Mouse (Mus musculus) lung, adult 2 months (tissue): ENCODE measurements around the gene Dus2. TPM values are rescaled to one million over a fixed set of nuclear protein-coding genes. Genes with fewer than 3 reads are reported as not detected.
A peak's percentile ranks its signal among the peaks of the same experiment; 100 is the strongest.

ENCODE experiments used
- DNase-seq: peaks from one replicate; pipeline ENCODE4 v3.0.0; 2022
- H3K4me1 ChIP-seq: fragments of 200-500 bp; 2 replicates; pipeline ENCODE4 v1.6.1; 2011; ENCODE audit warnings: low read length; ENCODE audit not compliant: control insufficient read depth, insufficient read depth
- H3K4me3 ChIP-seq: fragments of 200-500 bp; replicated peaks from 2 replicates; pipeline ENCODE3; 2011; ENCODE audit warnings: low read depth, mild to moderate bottlenecking, control low read depth, low read length; ENCODE audit errors: extremely low read depth
- CTCF ChIP-seq: fragments of 200-500 bp; IDR thresholded peaks from 2 replicates; pipeline ENCODE4 v1.5.1; 2011; ENCODE audit warnings: mild to moderate bottlenecking, low read length, control low read depth; ENCODE audit not compliant: insufficient read depth
- POLR2A ChIP-seq: fragments of 200-500 bp; IDR thresholded peaks from 2 replicates; pipeline ENCODE4 v1.6.1; 2011; ENCODE audit warnings: low read depth, mild to moderate bottlenecking, control low read depth, low read length, borderline replicate concordance; ENCODE audit errors: extremely low read depth
- WGBS: fragments of 180-500 bp; shearing (Covaris S2); methylation state at CpG from one replicate; pipeline ENCODE4 v1.1.7; 2018; 5-methylcytosine and 5-hydroxymethylcytosine counted together
- polyA plus RNA-seq: library from polyadenylated mRNA; depleted of rRNA; stranded (reverse); fragments of >200 nt; gene quantifications from 2 replicates; pipeline ENCODE4 v1.2.3, GENCODE M21; 2012

Dus2 gene
- polyA plus RNA-seq, 1 experiment, result 10.3 TPM

DNA sequence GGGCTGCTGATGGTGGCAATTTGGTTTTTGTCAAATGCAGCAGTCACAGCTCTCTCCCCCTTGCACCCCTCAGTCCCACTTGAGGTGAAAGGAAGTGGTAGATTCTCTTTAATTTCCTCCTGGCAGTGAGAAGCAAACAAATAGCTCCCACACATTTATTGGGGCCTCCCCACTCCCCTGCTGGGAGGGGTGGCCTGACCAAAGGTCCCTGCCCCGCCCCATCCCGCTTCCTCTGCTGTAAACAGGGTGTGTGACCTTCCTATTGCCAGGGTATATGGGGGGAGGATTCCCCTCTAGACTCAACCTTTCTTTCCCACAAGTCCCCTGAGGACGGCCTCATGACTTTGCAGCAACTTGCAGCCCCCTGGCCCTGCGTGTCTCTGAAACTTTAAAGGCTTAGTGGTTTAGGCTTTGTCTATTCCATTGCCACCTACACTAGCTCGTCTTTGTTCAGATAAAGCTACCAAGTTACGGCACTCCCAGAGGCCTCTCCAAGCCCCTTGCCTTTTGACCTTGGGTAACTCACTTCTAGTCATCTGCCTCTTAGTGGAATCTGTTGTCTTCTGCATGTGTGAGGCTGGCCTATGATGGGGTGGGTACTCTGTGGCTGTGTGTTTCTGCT, 63.2 kb downstream of the Dus2 start:
- 35% methylated on average over 6 of the region's 6 CpGs for WGBS
- peaks cover 5% of the 10 kb centered on the region; the same call in 1 of the 2 replicates for H3K4me1 ChIP-seq
- no peak overlapping the region for H3K4me3 ChIP-seq
- TF ChIP-seq CTCF (no peak), POLR2A (no peak)
- no peak for DNase-seq

DNA sequence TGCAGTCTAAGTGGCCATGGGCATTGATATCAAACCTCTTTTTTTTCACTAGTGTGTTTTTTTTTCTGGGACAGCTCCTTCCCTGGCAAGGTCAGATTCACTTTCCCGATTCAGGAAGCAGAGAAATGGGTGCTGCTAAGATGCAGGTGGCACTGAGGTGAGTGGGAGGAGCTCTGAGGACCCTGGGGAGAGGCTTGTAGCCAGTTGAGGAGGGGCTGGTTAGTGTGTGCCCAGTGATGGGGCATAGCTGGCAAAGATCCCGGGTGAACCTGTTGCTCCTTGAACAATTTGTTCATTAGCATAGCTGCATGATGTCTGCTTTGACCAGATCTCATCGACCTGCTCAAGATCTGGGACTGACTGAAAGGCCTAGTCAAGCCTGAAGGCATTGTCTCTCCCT, 63.9 kb downstream of the Dus2 start:
- 56% methylated on average over 3 of the region's 3 CpGs for WGBS
- DNase-seq, result no peak
- peaks cover 5% of the 10 kb centered on the region; the same call in 1 of the 2 replicates for H3K4me1 ChIP-seq
- no peak overlapping the region for H3K4me3 ChIP-seq
- TF ChIP-seq POLR2A, result no peak

DNA sequence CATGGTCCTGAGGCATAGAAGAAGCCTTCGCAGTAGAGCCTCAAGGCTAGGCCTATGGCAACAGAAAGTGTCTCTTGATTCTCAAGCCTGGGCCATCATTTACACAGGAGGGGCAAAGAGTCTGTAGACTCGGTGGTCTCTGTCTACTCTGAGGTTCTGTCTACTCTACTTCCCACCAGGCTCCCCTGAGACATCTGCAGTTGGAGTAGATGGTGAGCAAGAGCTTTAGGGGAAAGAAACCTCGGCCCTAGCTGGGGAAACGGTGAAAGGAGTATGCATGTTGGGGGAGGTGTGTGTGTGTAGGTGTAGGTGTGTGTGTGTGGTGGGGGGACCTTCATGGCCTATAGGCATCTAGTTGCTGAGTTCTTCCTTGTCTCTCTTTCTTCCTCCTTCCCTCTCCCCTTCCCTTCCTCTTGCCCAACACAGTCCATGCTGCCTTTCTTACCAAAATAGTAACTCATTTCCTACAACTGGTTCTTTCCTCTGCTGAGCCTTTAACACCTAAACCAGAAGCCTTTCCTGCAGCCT, 65.4 kb downstream of the Dus2 start:
- TF ChIP-seq CTCF, result no peak
- TF ChIP-seq POLR2A, result no peak
- 84% methylated on average over 4 of the region's 4 CpGs for WGBS
- H3K4me1 ChIP-seq, result peaks cover 5% of the 10 kb centered on the region; the same call in 1 of the 2 replicates

DNA sequence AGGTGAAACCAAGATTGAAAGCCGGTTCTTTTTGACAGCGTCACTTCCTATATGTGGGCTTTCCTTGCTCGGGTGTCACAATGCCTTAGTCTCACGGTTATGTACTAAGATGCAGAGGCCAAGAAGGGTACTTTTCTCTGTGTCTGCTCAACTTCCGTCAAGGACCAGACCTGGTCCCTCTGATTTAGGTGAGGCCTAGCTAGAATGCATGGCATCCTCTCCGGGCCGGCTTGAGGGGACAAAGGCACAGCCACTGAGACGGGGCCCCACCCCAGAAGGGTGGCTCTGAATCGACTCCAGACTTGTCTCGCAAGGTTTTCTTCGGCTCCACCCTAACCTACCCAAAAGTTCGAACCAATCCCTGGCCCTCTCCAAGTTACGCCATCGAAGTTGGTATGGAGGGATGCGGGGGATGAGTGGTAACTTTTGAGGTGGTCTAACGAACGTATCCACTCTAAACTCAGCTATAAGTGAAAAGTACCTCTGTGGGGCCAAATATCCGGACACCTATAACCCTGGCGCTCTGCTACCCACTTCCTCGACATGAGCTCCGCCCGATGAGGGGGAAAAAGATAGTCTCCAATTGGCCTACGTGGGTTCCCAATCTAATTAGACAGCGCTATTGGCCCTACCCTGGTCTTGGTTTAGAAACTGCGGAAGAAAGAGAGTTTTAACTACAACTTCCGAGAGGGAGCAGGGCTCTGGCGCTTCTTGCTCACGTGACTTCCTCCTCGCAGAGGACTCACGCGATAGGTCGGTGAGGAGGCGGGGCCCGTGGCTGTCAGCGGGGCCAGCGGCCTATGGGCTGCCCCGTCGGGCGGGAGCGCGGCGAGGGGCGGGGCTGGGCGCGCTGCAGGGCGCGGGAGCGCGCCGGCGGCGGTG, 67.8 kb downstream of the Dus2 start, which contains the start of gene Nfatc3:
TSS of gene Nfatc3 (plus strand) at position 110 of the 882 bp plus-strand sequence.
- TF ChIP-seq POLR2A (peak; percentile 73; the same call in 1 of the 2 replicates), CTCF (no peak)
- WGBS, result 1% methylated on average over 52 of the region's 52 CpGs
- Histone ChIP-seq H3K4me1 (peaks cover 6% of the 10 kb centered on the region; the same call in 1 of the 2 replicates), H3K4me3 (peak within 1 kb of the TSS; percentile 88)
- DNase-seq, result peak; percentile 90

More for the DNA sequence above, 65.4 kb downstream of the Dus2 start:
- no peak overlapping the region for H3K4me3 ChIP-seq
- DNase-seq, result no peak

DNA sequence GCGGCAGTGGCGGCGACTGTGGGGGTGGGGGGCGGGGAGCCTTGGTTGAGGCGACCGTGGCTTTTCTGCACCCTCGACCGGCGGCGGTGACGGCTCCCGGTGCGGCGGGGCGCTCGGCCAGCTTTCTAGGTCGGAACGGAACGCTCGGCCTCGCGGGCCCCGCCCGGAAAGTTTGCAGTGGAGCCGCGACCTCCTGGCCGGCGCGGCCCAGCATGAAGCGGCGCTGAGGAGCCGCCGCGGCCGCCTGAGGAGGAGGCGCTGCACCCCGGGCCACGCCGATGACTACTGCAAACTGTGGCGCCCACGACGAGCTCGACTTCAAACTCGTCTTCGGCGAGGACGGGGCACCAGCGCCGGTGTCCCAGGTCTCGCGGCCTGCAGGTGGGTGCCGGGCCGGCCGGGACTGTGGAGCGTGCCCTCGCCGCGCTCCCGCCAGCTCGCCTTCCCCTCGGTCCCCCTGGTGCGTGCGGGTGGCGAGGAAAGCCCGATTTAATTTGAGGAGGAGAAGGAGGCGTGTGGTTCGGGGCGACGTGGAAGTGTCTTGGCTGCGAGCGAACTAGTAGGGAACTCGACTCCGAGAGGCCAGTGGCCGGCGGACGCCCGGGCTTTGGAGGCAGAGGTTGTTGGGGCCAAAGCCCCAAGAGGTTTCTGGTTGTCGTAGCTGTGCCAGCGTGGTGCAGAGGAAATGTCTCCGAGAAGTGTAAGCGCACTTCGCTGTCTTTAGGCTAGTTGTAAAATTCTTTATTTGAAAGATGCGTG, 68.7 kb downstream of the Dus2 start:
- WGBS, result under 1% methylated on average over 83 of the region's 83 CpGs
- Histone ChIP-seq H3K4me1 (peaks cover 3% of the 10 kb centered on the region; the same call in 1 of the 2 replicates), H3K4me3 (peak overlapping the region; percentile 88)
- TF ChIP-seq CTCF (no peak), POLR2A (no peak)
- DNase-seq, result peak; percentile 76

DNA sequence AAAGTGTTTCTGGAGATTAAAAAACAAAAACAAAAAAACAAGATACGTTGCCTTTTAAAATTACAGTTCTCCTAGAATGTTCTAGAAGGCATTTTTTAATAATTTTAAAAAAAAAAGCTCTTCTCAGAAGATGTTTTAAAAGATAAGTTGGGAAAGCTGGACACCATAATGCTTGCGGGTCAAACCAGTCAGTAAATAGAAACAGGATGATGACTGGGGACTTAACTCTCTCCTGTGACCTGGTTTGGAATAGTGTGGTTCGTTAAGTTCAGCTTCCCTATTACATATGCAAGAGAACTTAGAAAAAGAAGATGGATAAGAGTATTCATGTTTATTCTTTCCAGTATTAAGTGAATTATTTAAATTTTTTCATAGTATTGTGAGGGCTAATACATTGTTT, 69.4 kb downstream of the Dus2 start:
- under 1% methylated on average over 3 of the region's 3 CpGs for WGBS

DNA sequence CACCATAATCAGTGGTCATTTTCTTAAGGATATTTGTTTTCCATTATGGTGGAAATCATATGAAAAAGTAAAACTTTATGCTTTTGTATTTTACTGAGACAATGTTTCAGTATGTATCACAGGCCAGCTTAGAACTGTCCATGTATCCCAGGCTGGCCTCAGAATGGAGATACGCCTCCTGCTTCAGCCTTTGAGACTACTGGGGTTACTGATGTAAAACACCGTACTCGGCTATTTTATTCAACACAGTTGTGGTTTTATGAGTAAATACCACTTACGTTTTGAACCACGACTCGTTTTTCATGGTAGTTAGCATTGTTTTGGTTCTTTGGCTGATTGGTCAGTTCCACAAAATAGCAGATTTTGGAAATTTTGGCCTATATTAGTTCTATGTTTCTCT, 70.5 kb downstream of the Dus2 start:
- TF ChIP-seq CTCF (no peak), POLR2A (no peak)
- no peak for DNase-seq
- WGBS, result 60% methylated on average over 6 of the region's 6 CpGs
- peaks cover 5% of the 10 kb centered on the region; the same call in 1 of the 2 replicates for H3K4me1 ChIP-seq
- H3K4me3 ChIP-seq, result no peak overlapping the region

More for the DNA sequence above, 69.4 kb downstream of the Dus2 start:
- Histone ChIP-seq H3K4me1 (peaks cover 5% of the 10 kb centered on the region; the same call in 1 of the 2 replicates), H3K4me3 (peak overlapping the region; percentile 88)
- TF ChIP-seq CTCF, result no peak
- DNase-seq, result no peak

DNA sequence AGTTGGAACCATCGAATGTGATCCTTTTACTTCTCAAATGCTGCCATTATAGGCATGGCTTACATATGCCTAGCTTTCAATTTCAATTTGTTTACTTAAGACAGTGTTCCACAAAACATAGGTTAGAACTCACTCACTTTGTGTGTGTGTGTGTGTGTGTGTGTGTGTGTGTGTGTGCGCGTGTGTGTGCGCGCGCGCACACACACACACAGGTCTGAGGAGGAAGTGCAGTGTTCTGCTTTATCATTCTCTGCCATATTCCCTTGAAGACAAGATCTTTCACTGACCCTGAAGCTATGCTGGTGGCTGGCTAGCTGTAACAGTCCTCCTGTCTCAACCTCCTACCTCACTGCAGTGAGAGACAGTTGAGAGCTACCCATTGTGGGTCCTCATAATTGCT, 71.9 kb downstream of the Dus2 start:
- peaks cover 5% of the 10 kb centered on the region; the same call in 1 of the 2 replicates for H3K4me1 ChIP-seq
- H3K4me3 ChIP-seq, result no peak overlapping the region
- TF ChIP-seq POLR2A (no peak), CTCF (no peak)
- no peak for DNase-seq
- 83% methylated on average over 7 of the region's 7 CpGs for WGBS

DNA sequence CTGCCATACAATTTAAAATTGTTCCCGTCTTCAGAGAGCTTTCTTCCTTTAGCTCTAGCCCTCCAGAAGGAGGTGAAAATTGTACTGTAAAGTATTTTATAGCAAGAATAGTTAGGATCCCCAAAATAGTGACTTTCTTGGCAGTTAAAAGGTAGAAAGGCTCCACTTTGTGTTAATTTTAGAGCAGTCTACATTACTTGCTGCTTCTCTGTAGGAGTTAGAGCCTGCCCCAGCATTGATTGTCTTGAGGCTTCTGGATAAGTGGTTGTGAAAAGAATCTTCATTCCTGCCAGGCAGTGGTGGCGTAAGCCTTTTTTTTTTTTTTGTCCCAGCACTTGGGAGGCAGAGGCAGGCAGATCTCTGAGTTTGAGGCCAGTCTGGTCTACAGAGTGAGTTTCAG, 75.6 kb downstream of the Dus2 start:
- peaks cover 3% of the 10 kb centered on the region; the same call in 1 of the 2 replicates for H3K4me1 ChIP-seq
- DNase-seq, result no peak
- H3K4me3 ChIP-seq, result no peak overlapping the region
- WGBS, result 96% methylated on average over 2 of the region's 2 CpGs
- TF ChIP-seq CTCF, result no peak
- no peak for TF ChIP-seq POLR2A
